Mouse (Mus musculus) forebrain, embryonic 11.5 days (tissue): ENCODE results near the gene Terf2ip. TPM values are rescaled to one million over a fixed set of nuclear protein-coding genes. Genes with fewer than 3 reads are reported as not detected.
A peak's percentile ranks its signal among the peaks of the same experiment; 100 is the strongest.

Source experiments
- ATAC-seq: fragments of 200-750 bp; cut with Nextera tagmentation; replicated peaks from 2 replicates; pipeline ENCODE4 v1.8.0; 2017; ENCODE audit warnings: moderate TSS enrichment; ENCODE audit not compliant: low FRiP score
- DNase-seq: peaks from one replicate; pipeline ENCODE4 v3.0.0-alpha.2; 2017; ENCODE audit warnings: low spot score
- H3K27ac ChIP-seq: fragments of 300-500 bp; sonication (generic); 2 replicates; pipeline ENCODE4 v1.5.1; 2014; ENCODE audit warnings: low read depth, low read length
- H3K27me3 ChIP-seq: fragments of 300-500 bp; sonication (generic); 2 replicates; pipeline ENCODE4 v1.6.1; 2014; ENCODE audit warnings: mild to moderate bottlenecking, low read length, mixed read lengths; ENCODE audit not compliant: control insufficient read depth, insufficient read depth
- H3K36me3 ChIP-seq: fragments of 300-500 bp; sonication (generic); 2 replicates; pipeline ENCODE4 v1.6.1; 2014; ENCODE audit warnings: mild to moderate bottlenecking, low read length, moderate library complexity, mixed read lengths; ENCODE audit not compliant: control insufficient read depth, insufficient read depth
- H3K4me1 ChIP-seq: fragments of 300-500 bp; sonication (generic); replicated peaks from 2 replicates; pipeline ENCODE4 v1.6.1; 2014; ENCODE audit warnings: low read length, mixed read lengths; ENCODE audit not compliant: control insufficient read depth, insufficient read depth
- H3K4me2 ChIP-seq: fragments of 300-500 bp; sonication (generic); 2 replicates; pipeline ENCODE4 v1.6.1; 2014; ENCODE audit warnings: low read depth, mild to moderate bottlenecking, low read length, moderate library complexity, mixed read lengths; ENCODE audit not compliant: severe bottlenecking
- H3K4me3 ChIP-seq: fragments of 300-500 bp; sonication (generic); 2 replicates; pipeline ENCODE4 v1.5.1; 2014; ENCODE audit warnings: low read depth, low read length
- H3K9ac ChIP-seq: fragments of 300-500 bp; sonication (generic); 2 replicates; pipeline ENCODE4 v1.6.1; 2014; ENCODE audit warnings: low read length
- H3K9me3 ChIP-seq: fragments of 300-500 bp; sonication (generic); 2 replicates; pipeline ENCODE4 v1.6.1; 2016; ENCODE audit warnings: low read length, mixed read lengths; ENCODE audit not compliant: control insufficient read depth
- WGBS: fragments of 180-500 bp; shearing (Covaris S2); extraction: QIAGEN DNeasy Blood & Tissue Kit; methylation state at CpG from one replicate; pipeline ENCODE4 v1.1.7; 2014; 5-methylcytosine and 5-hydroxymethylcytosine counted together
- polyA plus RNA-seq: library from polyadenylated mRNA; unstranded; fragments of >200 nt; fragmentation: Nextera tagmentation; extraction: Ambion mirVana; gene quantifications from 2 replicates; pipeline ENCODE4 v1.2.1, GENCODE M21; 2014

Terf2ip gene
- polyA plus RNA-seq, 1 experiment from 2014 or later, result 33.9 TPM

- no peak overlapping the region for H3K4me3 ChIP-seq
- 84% methylated on average over 9 of the region's 9 CpGs for WGBS
Observed at GRCm38 (mm10) chr8:112051537-112051936, 40.3 kb downstream of the Terf2ip start.

GRCm38 (mm10) chr8:112054456-112054855 is 43.3 kb downstream of the Terf2ip start:
- H3K36me3 ChIP-seq, result no peaks in the 10 kb centered on the region
- no peak overlapping the region for H3K4me3 ChIP-seq
- no peaks in the 10 kb centered on the region for H3K9me3 ChIP-seq
- no peaks in the 10 kb centered on the region for H3K27me3 ChIP-seq
- no peak overlapping the region for H3K4me2 ChIP-seq
- no peak for DNase-seq
- no peak overlapping the region for H3K27ac ChIP-seq
- no peak for ATAC-seq
- H3K4me1 ChIP-seq, result no peaks in the 10 kb centered on the region
- no peak overlapping the region for H3K9ac ChIP-seq

More at GRCm38 (mm10) chr8:112051537-112051936, 40.3 kb downstream of the Terf2ip start:
- no peaks in the 10 kb centered on the region for H3K9me3 ChIP-seq
- ATAC-seq, result no peak
- no peak overlapping the region for H3K27ac ChIP-seq
- H3K4me1 ChIP-seq, result no peaks in the 10 kb centered on the region
- no peak overlapping the region for H3K4me2 ChIP-seq
- no peak overlapping the region for H3K9ac ChIP-seq
- no peaks in the 10 kb centered on the region for H3K27me3 ChIP-seq
- no peaks in the 10 kb centered on the region for H3K36me3 ChIP-seq
- DNase-seq, result no peak

- no peak overlapping the region for H3K4me2 ChIP-seq
- no peaks in the 10 kb centered on the region for H3K36me3 ChIP-seq
- DNase-seq (no peak), ATAC-seq (peak; percentile 58; the same call in 1 of the 2 replicates)
- H3K4me3 ChIP-seq, result no peak overlapping the region
- no peak overlapping the region for H3K27ac ChIP-seq
- no peaks in the 10 kb centered on the region for H3K4me1 ChIP-seq
- H3K9me3 ChIP-seq, result no peaks in the 10 kb centered on the region
- H3K27me3 ChIP-seq, result no peaks in the 10 kb centered on the region
- H3K9ac ChIP-seq, result no peak overlapping the region
- WGBS, result 40% methylated on average over 4 of the region's 4 CpGs
Observed at GRCm38 (mm10) chr8:112061372-112061771, 50.2 kb downstream of the Terf2ip start.

Other genes with a start within 250 kb of the Terf2ip start
- gene Cfdp1, start 157.1 kb upstream of the Terf2ip start, polyA plus RNA-seq, result 196 and 206 TPM in 2 replicates
- 8.5 and 11.1 TPM in 2 replicates for gene Tmem170, start 134.6 kb upstream of the Terf2ip start, polyA plus RNA-seq
- gene Chst5, start 101.0 kb upstream of the Terf2ip start, polyA plus RNA-seq, result 1.9 and 2.2 TPM in 2 replicates
- gene Tmem231, start 77.5 kb upstream of the Terf2ip start, polyA plus RNA-seq, result 19.9 and 22.2 TPM in 2 replicates
- gene Gabarapl2, start 70.7 kb upstream of the Terf2ip start, polyA plus RNA-seq, result 272 and 278 TPM in 2 replicates
- 13.5 and 16.4 TPM in 2 replicates for gene Adat1, start 19.1 kb upstream of the Terf2ip start, polyA plus RNA-seq
- 261 and 263 TPM in 2 replicates for gene Kars, start 75 bp upstream of the Terf2ip start, polyA plus RNA-seq
- gene Gm6793, start 3.6 kb downstream of the Terf2ip start, polyA plus RNA-seq, result 0.97 and 1.0 TPM in 2 replicates